9 mouse cellular contexts compared by ENCODE assay signal in the genomic region with DNA sequence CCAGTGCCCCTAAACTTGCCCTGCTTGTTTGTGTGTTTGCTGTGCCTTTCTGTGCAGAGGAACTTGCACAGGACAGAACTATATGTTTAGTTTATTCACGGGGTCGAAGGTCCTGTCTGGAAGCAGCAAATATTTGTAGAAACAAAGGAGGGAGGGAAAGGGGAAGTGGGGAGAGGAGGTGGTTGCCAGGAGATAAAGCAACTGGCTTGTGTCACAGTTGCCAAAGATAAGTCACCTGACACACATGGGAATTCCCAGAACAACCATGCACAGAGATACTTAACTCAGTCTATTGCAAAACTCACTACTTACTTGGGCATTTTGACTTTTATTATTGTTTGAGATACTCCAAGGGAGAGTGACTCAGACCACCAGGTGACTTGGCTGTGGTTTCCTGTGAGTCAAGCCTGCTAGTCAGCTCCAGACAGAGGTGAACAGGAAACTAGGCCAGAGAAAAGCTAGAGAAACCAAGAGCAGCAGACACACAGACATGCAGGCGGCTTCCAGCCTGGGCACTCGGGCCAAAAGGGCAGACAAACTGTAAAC.
DNase-seq lines count a peak whose midpoint lies in the region; ATAC-seq and TF ChIP-seq lines count a peak whose summit lies in the region.
"Had no signal": no experiment of that assay in that cellular context is flagged by ENCODE, and none has a peak within 500 bp of the region (broad histone marks: within the 10 kb centered on the region; RNA-seq: fewer than 3 reads in every experiment).

No protein-coding gene starts in this region.

- H3K9me3 ChIP-seq in liver, embryonic 11.5 days (ENCODE audit: control insufficient read depth, low read length) = no peaks in the 10 kb centered on the region
- H3K9me3 ChIP-seq: midbrain, embryonic 12.5 days had no signal

- H3K27me3 ChIP-seq in liver, embryonic 11.5 days (replicated peaks; ENCODE audit: control insufficient read depth, insufficient read depth, low read length) = no peaks in the 10 kb centered on the region
- H3K27me3 ChIP-seq: midbrain, embryonic 12.5 days had no signal

- DNase-seq in gastrocnemius, postnatal 14 days = peak; percentile 27
- no peak for DNase-seq in gastrocnemius, postnatal 36 days
- peak; percentile 29 to 57 for DNase-seq in heart, postnatal 14 days
- DNase-seq in liver, embryonic 11.5 days (ENCODE audit: low spot score) = no peak
- peak; percentile 36 for DNase-seq in skeletal muscle tissue, adult 2 months (ENCODE audit: low read depth, low spot score)
- DNase-seq in cerebellum, postnatal 36 days = no peak
- no peak for DNase-seq in layer of hippocampus, postnatal 36 days

- WGBS in liver, embryonic 11.5 days = 12% methylated on average over 4 of the region's 4 CpGs

- no peaks in the 10 kb centered on the region for H3K36me3 ChIP-seq in liver, embryonic 11.5 days (ENCODE audit: control insufficient read depth, insufficient read depth, low read length)
- H3K36me3 ChIP-seq: midbrain, embryonic 12.5 days had no signal

- H3K9ac ChIP-seq in liver, embryonic 11.5 days (ENCODE audit: low read depth, low read length) = no peak overlapping the region
- H3K9ac ChIP-seq: midbrain, embryonic 12.5 days had no signal

- H3K4me1 ChIP-seq in bone marrow macrophage, adult 2 months (ENCODE audit: control insufficient read depth, insufficient read depth, low read length) = peaks cover 29% of the 10 kb centered on the region
- peaks cover 23% of the 10 kb centered on the region for H3K4me1 ChIP-seq in liver, embryonic 11.5 days (replicated peaks; ENCODE audit: control insufficient read depth, insufficient read depth, low read length)

- H3K4me3 ChIP-seq in bone marrow macrophage, adult 2 months (ENCODE audit: insufficient read depth, low read length) = no peak overlapping the region
- H3K4me3 ChIP-seq in liver, embryonic 11.5 days (ENCODE audit: low read depth, low read length) = no peak overlapping the region
- H3K4me3 ChIP-seq: midbrain, embryonic 12.5 days had no signal

- intact Hi-C loops in gastrocnemius, postnatal 14 days (cut with DNase I; ENCODE audit: low total_unique reads) = no loop called here
- intact Hi-C loops in gastrocnemius, postnatal 36 days (cut with DNase I) = no loop called here
- intact Hi-C loops in heart, postnatal 14 days (cut with DNase I) = loop anchor here (5.0 to 10.0 kb wide), 5 partner anchors 76 to 278 kb away; no protein-coding TSS in a partner anchor

- ATAC-seq in liver, embryonic 11.5 days (replicated peaks; ENCODE audit: low FRiP score) = peak; percentile 69

- no peak for TF ChIP-seq CTCF in bone marrow macrophage, adult 2 months (IDR thresholded peaks at IDR 0.05; ENCODE audit: low read depth, low read length)

- H3K4me2 ChIP-seq in liver, embryonic 11.5 days = no peak overlapping the region
- H3K4me2 ChIP-seq: midbrain, embryonic 12.5 days had no signal

- H3K27ac ChIP-seq in bone marrow macrophage, adult 2 months (ENCODE audit: insufficient read depth, low read depth, low read length) = peak overlapping the region; percentile 77
- peak overlapping the region; percentile 79 for H3K27ac ChIP-seq in liver, embryonic 11.5 days (ENCODE audit: low read depth, low read length)
- H3K27ac ChIP-seq: midbrain, embryonic 12.5 days had no signal

- TF ChIP-seq POLR2A in bone marrow macrophage, adult 2 months (IDR thresholded peaks at IDR 0.05; ENCODE audit: borderline replicate concordance, low read depth, low read length) = no peak

Comparison
In these comparisons a context has a peak if more than half of its experiments do, and no peak if none do; other contexts are left out.
1. DNase-seq: peak in gastrocnemius, postnatal 14 days (single experiment), heart, postnatal 14 days (2 of 2) and skeletal muscle tissue, adult 2 months (single experiment); none in gastrocnemius, postnatal 36 days (0 of 2), liver, embryonic 11.5 days (single experiment), cerebellum, postnatal 36 days (0 of 2) and layer of hippocampus, postnatal 36 days (0 of 2).